Mouse (Mus musculus) small intestine, adult 2 months (tissue): Measurements from ENCODE around the gene Krt36. TPM values are rescaled to one million over a fixed set of nuclear protein-coding genes. Genes with fewer than 3 reads are reported as not detected.

ENCODE experiments used
- H3K27ac ChIP-seq: fragments of 200-500 bp; 2 replicates; pipeline ENCODE4 v1.5.1; 2012; ENCODE audit warnings: low read depth, low read length, control low read depth, inconsistent platforms; ENCODE audit not compliant: insufficient read depth
- H3K27me3 ChIP-seq: fragments of 200-500 bp; 2 replicates; pipeline ENCODE4 v1.6.1; 2012; ENCODE audit warnings: mild to moderate bottlenecking, moderate library complexity, low read length, inconsistent platforms; ENCODE audit not compliant: control insufficient read depth, insufficient read depth
- H3K36me3 ChIP-seq: fragments of 200-500 bp; 2 replicates; pipeline ENCODE4 v1.6.1; 2012; ENCODE audit warnings: mild to moderate bottlenecking, low read length, control low read depth, inconsistent platforms; ENCODE audit not compliant: control insufficient read depth, insufficient read depth
- H3K4me1 ChIP-seq: fragments of 200-500 bp; 2 replicates; pipeline ENCODE4 v1.6.1; 2012; ENCODE audit warnings: low read length, inconsistent platforms, mixed read lengths; ENCODE audit not compliant: control insufficient read depth, insufficient read depth, insufficient read length
- H3K4me3 ChIP-seq: fragments of 200-500 bp; 2 replicates; pipeline ENCODE4 v1.5.1; 2012; ENCODE audit warnings: low read depth, mild to moderate bottlenecking, control low read depth, inconsistent platforms, low read length, moderate library complexity
- CTCF ChIP-seq: fragments of 200-500 bp; IDR thresholded peaks from 2 replicates; pipeline ENCODE4 v1.5.1; 2012; ENCODE audit warnings: low read depth, mild to moderate bottlenecking, control low read depth, inconsistent platforms, low read length, moderate library complexity, mixed read lengths; ENCODE audit not compliant: insufficient replicate concordance, insufficient read length; ENCODE audit errors: extremely low read depth
- POLR2A ChIP-seq: fragments of 200-500 bp; IDR thresholded peaks from 2 replicates; pipeline ENCODE4 v1.6.1; 2012; ENCODE audit warnings: low read depth, mild to moderate bottlenecking, control low read depth, inconsistent platforms, low read length, moderate library complexity
- WGBS: fragments of 180-500 bp; shearing (Covaris S2); methylation state at CpG from one replicate; pipeline ENCODE4 v1.1.7; 2018; 5-methylcytosine and 5-hydroxymethylcytosine counted together
- polyA plus RNA-seq: library from polyadenylated mRNA; depleted of rRNA; stranded (reverse); fragments of >200 nt; gene quantifications from 2 replicates; pipeline ENCODE4 v1.2.3, GENCODE M21; 2012; rRNA removed

Gene Krt36
- not detected in 2 replicates for polyA plus RNA-seq

GRCm38 (mm10) chr11:100105576-100106122 lies at the start of gene Krt36:
Krt36 (minus strand) TSS chr11:100105626.
- Histone ChIP-seq H3K27ac (no peak within 1 kb of the TSS), H3K4me3 (no peak within 1 kb of the TSS), H3K36me3 (no peaks in the 10 kb centered on the region), H3K4me1 (peaks cover 6% of the 10 kb centered on the region), H3K27me3 (no peaks in the 10 kb centered on the region)
- TF ChIP-seq POLR2A = no peak
- TF ChIP-seq CTCF = no peak
- WGBS = 55% methylated on average over 6 of the region's 6 CpGs

GRCm38 (mm10) chr11:100148615-100149330 lies 43.3 kb upstream of the Krt36 start, which contains the start of gene Krt19:
Krt19 (minus strand) TSS chr11:100148665.
- H3K36me3 ChIP-seq = peaks cover 8% of the 10 kb centered on the region
- H3K4me1 ChIP-seq = peaks cover 39% of the 10 kb centered on the region
- no peak within 1 kb of the TSS for H3K4me3 ChIP-seq
- peak within 1 kb of the TSS; percentile 75 for H3K27ac ChIP-seq
- no peaks in the 10 kb centered on the region for H3K27me3 ChIP-seq
- WGBS = 34% methylated on average over 9 of the region's 9 CpGs
- TF ChIP-seq CTCF (no peak), POLR2A (no peak)

- Histone ChIP-seq H3K4me3 (no peak overlapping the region), H3K27me3 (no peaks in the 10 kb centered on the region), H3K4me1 (peaks cover 39% of the 10 kb centered on the region), H3K27ac (peak overlapping the region; percentile 75), H3K36me3 (peaks cover 11% of the 10 kb centered on the region)
- 21% methylated on average over 5 of the region's 5 CpGs for WGBS
- no peak for TF ChIP-seq CTCF
- TF ChIP-seq POLR2A = no peak
Measured at GRCm38 (mm10) chr11:100147566-100148353, 42.3 kb upstream of the Krt36 start.

- peak overlapping the region; percentile 100 for H3K27ac ChIP-seq
- peak overlapping the region; percentile 95 for H3K4me3 ChIP-seq
Measured at GRCm38 (mm10) chr11:100145858-100146560, 40.6 kb upstream of the Krt36 start.

GRCm38 (mm10) chr11:100145104-100145503 lies 39.7 kb upstream of the Krt36 start:
- Histone ChIP-seq H3K36me3 (peaks cover 36% of the 10 kb centered on the region), H3K4me3 (peak overlapping the region; percentile 95), H3K4me1 (peaks cover 34% of the 10 kb centered on the region), H3K27ac (peak overlapping the region; percentile 100), H3K27me3 (no peaks in the 10 kb centered on the region)
- WGBS = under 1% methylated on average over 20 of the region's 20 CpGs
- TF ChIP-seq POLR2A (no peak), CTCF (no peak)

More at GRCm38 (mm10) chr11:100145858-100146560, 40.6 kb upstream of the Krt36 start:
- TF ChIP-seq POLR2A = peak; percentile 94
- TF ChIP-seq CTCF = peak; percentile 9; the same call in 1 of the 2 replicates
- Histone ChIP-seq H3K27me3 (no peaks in the 10 kb centered on the region), H3K36me3 (peaks cover 27% of the 10 kb centered on the region), H3K4me1 (peaks cover 36% of the 10 kb centered on the region)
- 2% methylated on average over 13 of the region's 13 CpGs for WGBS

GRCm38 (mm10) chr11:100140966-100141365 lies 35.5 kb upstream of the Krt36 start:
- Histone ChIP-seq H3K4me3 (peak overlapping the region; percentile 55), H3K27ac (peak overlapping the region; percentile 90), H3K4me1 (peaks cover 36% of the 10 kb centered on the region), H3K27me3 (no peaks in the 10 kb centered on the region), H3K36me3 (peaks cover 42% of the 10 kb centered on the region)
- TF ChIP-seq CTCF (no peak), POLR2A (no peak)
- WGBS = 29% methylated on average over 21 of the region's 21 CpGs
